Mouse (Mus musculus): Measurements from ENCODE around the gene Cdh13. TPM values are rescaled to one million over a fixed set of nuclear protein-coding genes. Genes with fewer than 3 reads are reported as not detected.

Cdh13 gene
- polyA plus RNA-seq, 1 experiment from 2014 or later = 18.5 TPM

DNA sequence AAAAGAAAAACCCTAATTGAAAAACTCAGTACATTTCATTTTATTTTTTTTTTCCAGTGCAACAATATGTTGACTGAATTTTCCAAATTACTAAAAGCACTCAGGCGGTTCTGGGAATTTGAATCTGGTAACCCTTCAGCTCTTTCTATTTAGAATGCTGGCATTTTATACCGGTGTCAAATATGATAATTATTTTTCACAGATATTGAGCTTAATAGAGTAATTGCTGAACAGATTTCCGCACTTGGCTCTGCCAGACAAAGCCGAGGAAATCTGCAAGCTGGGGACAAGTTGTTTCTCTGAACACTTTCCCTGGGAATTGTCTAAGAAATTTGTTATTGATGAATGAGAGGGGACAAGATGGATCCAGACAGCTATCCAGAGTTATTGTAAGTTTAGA lies 256.4 kb downstream of the Cdh13 start:
- ATAC-seq (ENCODE audit: low FRiP score, low TSS enrichment) = no peak
- no peak overlapping the region for H3K4me2 ChIP-seq (replicated peaks; ENCODE audit: low read depth)
- DNase-seq (ENCODE audit: low spot score) = no peak
- no peak overlapping the region for H3K4me3 ChIP-seq (ENCODE audit: low read depth, low read length)
- no peaks in the 10 kb centered on the region for H3K9me3 ChIP-seq (ENCODE audit: control insufficient read depth, low read length)
- H3K9ac ChIP-seq (ENCODE audit: low read length) = no peak overlapping the region
- no peaks in the 10 kb centered on the region for H3K27me3 ChIP-seq (ENCODE audit: control insufficient read depth, insufficient read depth, low read length)
- TF ChIP-seq EP300 (optimal IDR thresholded peaks at IDR 0.05) = no peak
- no peaks in the 10 kb centered on the region for H3K36me3 ChIP-seq (ENCODE audit: control insufficient read depth, insufficient read depth, low read length)
- no peaks in the 10 kb centered on the region for H3K4me1 ChIP-seq (replicated peaks; ENCODE audit: control insufficient read depth, insufficient read depth)
- WGBS = 80% methylated on average over 4 of the region's 4 CpGs
- no peak overlapping the region for H3K27ac ChIP-seq (replicated peaks)

DNA sequence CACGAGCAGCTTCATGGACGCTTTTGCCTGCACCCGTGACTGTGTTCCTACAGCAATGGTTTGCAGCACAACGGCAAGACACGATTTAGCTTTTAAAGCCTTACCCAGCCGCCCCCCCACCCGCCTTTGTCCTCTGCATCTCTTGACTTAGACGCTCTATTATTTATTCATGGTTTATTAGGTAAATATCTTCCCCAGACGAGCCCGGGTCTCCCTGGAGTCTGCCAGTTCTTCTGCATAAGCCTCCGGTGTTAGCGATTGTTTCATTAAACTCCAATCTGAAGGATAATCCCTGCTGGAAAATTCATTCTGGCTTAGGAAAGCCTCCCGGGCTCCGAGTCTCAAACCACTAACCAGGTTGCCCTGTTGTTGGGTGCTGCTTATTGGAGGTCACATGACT lies 268.9 kb downstream of the Cdh13 start:
- no peaks in the 10 kb centered on the region for H3K4me1 ChIP-seq (replicated peaks; ENCODE audit: control insufficient read depth, insufficient read depth)
- ATAC-seq (ENCODE audit: low FRiP score, low TSS enrichment) (no peak), DNase-seq (ENCODE audit: low spot score) (no peak)
- H3K4me3 ChIP-seq (ENCODE audit: low read depth, low read length) = no peak overlapping the region
- H3K9ac ChIP-seq (ENCODE audit: low read length) = no peak overlapping the region
- H3K36me3 ChIP-seq (ENCODE audit: control insufficient read depth, insufficient read depth, low read length) = no peaks in the 10 kb centered on the region
- H3K27ac ChIP-seq (replicated peaks) = no peak overlapping the region
- no peak for TF ChIP-seq CTCF (IDR thresholded peaks at IDR 0.05; ENCODE audit: low read depth)
- TF ChIP-seq EP300 (optimal IDR thresholded peaks at IDR 0.05) = no peak
- WGBS = 56% methylated on average over 14 of the region's 14 CpGs
- H3K27me3 ChIP-seq (ENCODE audit: control insufficient read depth, insufficient read depth, low read length) = no peaks in the 10 kb centered on the region
- no peaks in the 10 kb centered on the region for H3K9me3 ChIP-seq (ENCODE audit: control insufficient read depth, low read length)
- no peak overlapping the region for H3K4me2 ChIP-seq (replicated peaks; ENCODE audit: low read depth)

DNA sequence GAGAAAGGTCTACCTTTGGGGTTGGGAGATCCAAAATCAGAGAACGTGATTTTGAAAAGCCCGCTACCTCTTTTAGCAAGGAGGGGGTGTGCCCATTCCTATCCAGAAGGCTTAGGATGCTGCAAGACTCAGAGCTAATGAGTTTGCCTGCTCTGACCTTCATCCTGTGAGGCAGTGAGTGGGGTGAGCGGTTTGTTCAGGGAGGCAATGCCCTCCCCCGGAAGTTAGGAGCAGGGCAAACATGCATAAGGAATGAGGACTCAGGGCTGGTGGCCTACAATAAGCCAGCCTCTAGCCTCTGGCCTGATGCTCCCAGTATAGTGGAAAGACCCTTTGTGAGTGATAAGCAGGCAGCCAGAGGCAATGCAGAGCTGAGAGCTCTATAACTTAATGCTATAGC lies 269.3 kb downstream of the Cdh13 start:
- no peaks in the 10 kb centered on the region for H3K36me3 ChIP-seq (ENCODE audit: control insufficient read depth, insufficient read depth, low read length)
- no peaks in the 10 kb centered on the region for H3K9me3 ChIP-seq (ENCODE audit: control insufficient read depth, low read length)
- no peak overlapping the region for H3K9ac ChIP-seq (ENCODE audit: low read length)
- no peak overlapping the region for H3K27ac ChIP-seq (replicated peaks)
- no peak for TF ChIP-seq EP300 (optimal IDR thresholded peaks at IDR 0.05)
- TF ChIP-seq CTCF (IDR thresholded peaks at IDR 0.05; ENCODE audit: low read depth) = no peak
- H3K27me3 ChIP-seq (ENCODE audit: control insufficient read depth, insufficient read depth, low read length) = no peaks in the 10 kb centered on the region
- DNase-seq (ENCODE audit: low spot score) (no peak), ATAC-seq (ENCODE audit: low FRiP score, low TSS enrichment) (no peak)
- H3K4me3 ChIP-seq (ENCODE audit: low read depth, low read length) = no peak overlapping the region
- H3K4me2 ChIP-seq (replicated peaks; ENCODE audit: low read depth) = no peak overlapping the region
- WGBS = 82% methylated on average over 4 of the region's 4 CpGs
- no peaks in the 10 kb centered on the region for H3K4me1 ChIP-seq (replicated peaks; ENCODE audit: control insufficient read depth, insufficient read depth)

DNA sequence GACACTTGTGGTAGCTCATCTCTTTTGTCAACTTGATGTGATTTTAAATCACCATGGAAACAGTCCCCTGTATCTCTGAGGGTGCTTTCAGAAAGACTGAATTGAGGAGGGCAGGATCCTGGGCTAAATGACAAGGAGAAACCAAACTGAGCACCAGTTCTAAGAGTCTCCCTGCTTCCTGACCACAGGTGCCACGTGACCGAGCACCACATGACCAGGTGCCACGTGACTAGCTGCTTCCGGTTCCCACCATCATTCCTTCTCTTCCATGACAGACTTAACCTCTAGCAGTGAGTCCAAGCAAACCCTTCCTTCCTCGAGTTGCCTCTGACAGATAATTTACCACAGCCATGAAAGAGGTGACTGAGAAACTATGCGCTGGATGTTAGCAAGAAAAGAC lies 280.5 kb downstream of the Cdh13 start:
- Histone ChIP-seq H3K36me3 (ENCODE audit: control insufficient read depth, insufficient read depth, low read length) (no peaks in the 10 kb centered on the region), H3K4me3 (ENCODE audit: low read depth, low read length) (no peak overlapping the region), H3K27me3 (ENCODE audit: control insufficient read depth, insufficient read depth, low read length) (no peaks in the 10 kb centered on the region), H3K9ac (ENCODE audit: low read length) (no peak overlapping the region), H3K27ac (replicated peaks) (no peak overlapping the region), H3K9me3 (ENCODE audit: control insufficient read depth, low read length) (no peaks in the 10 kb centered on the region), H3K4me1 (replicated peaks; ENCODE audit: control insufficient read depth, insufficient read depth) (no peaks in the 10 kb centered on the region), H3K4me2 (replicated peaks; ENCODE audit: low read depth) (no peak overlapping the region)
- WGBS = 64% methylated on average over 6 of the region's 6 CpGs
- ATAC-seq (ENCODE audit: low FRiP score, low TSS enrichment) (no peak), DNase-seq (ENCODE audit: low spot score) (no peak)
- TF ChIP-seq CTCF (IDR thresholded peaks at IDR 0.05; ENCODE audit: low read depth) (no peak), EP300 (optimal IDR thresholded peaks at IDR 0.05) (no peak)

DNA sequence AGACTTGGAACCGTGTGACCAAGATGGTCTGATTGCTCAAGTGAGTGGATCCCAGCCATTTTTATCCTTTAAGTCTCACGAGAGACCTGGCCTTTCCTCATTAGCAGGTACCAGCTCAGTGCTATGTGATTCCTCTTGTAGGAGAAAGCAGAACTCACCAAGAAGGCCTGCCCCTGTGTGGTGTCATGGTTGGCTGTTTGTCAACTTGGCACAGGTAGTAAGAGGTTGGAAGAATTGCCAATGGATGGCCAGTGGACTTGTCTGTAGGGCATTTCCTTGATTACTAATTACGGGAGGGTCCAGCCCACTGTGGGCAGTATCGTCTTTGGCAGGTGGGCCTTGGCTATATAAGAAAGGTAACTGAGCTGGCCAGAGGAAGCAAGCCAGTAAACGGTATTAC lies 281.7 kb downstream of the Cdh13 start:
- no peak overlapping the region for H3K4me2 ChIP-seq (replicated peaks; ENCODE audit: low read depth)
- DNase-seq (ENCODE audit: low spot score) (no peak), ATAC-seq (ENCODE audit: low FRiP score, low TSS enrichment) (no peak)
- no peaks in the 10 kb centered on the region for H3K4me1 ChIP-seq (replicated peaks; ENCODE audit: control insufficient read depth, insufficient read depth)
- H3K4me3 ChIP-seq (ENCODE audit: low read depth, low read length) = no peak overlapping the region
- H3K9ac ChIP-seq (ENCODE audit: low read length) = no peak overlapping the region
- 87% methylated on average over 5 of the region's 5 CpGs for WGBS
- no peaks in the 10 kb centered on the region for H3K36me3 ChIP-seq (ENCODE audit: control insufficient read depth, insufficient read depth, low read length)
- no peaks in the 10 kb centered on the region for H3K9me3 ChIP-seq (ENCODE audit: control insufficient read depth, low read length)
- no peak for TF ChIP-seq CTCF (IDR thresholded peaks at IDR 0.05; ENCODE audit: low read depth)
- no peak for TF ChIP-seq EP300 (optimal IDR thresholded peaks at IDR 0.05)
- no peaks in the 10 kb centered on the region for H3K27me3 ChIP-seq (ENCODE audit: control insufficient read depth, insufficient read depth, low read length)
- no peak overlapping the region for H3K27ac ChIP-seq (replicated peaks)

DNA sequence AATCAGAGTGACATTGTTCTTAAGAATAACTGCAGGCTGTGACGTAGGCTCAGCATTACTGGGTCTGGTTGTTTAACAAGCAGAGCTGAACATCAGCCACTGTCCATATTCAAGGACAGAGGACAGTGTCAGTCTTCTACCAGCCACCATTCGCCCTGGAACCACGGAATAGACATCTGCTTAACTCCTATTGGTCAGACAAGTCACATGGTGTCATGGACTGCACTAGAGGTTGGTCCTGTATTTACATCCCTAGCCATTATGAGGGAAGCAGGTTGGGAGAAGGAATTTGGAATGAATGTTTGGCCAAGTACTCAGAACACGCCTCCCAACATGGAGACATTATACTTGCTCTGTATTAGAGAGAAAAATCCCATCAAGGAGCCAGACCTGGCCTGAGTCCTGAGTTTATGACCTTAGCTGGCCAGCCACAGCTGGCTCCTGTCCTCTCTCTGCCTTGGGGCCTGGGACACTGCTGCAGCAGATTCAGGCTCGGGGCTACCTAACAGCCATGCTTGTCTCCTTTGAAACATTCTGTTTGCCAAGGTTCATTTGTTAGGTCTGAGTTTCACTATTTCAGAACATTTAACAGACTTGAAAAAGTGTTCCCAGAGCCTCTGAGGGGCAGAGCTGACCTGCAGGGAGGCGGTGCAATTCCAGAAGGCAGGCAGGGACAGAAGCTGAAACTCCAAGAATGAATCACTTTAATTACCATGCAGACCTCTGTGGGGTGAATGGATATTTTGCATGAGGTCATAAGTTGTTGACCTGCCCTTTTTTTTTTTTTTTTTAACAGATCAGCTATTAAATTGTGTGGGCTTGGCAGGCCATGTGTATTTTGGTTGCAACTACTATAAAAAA lies 282.6 kb downstream of the Cdh13 start:
- no peak for DNase-seq (ENCODE audit: low spot score)
- no peak for TF ChIP-seq EP300 (optimal IDR thresholded peaks at IDR 0.05)
- no peak for TF ChIP-seq CTCF (IDR thresholded peaks at IDR 0.05; ENCODE audit: low read depth)
- H3K9me3 ChIP-seq (ENCODE audit: control insufficient read depth, low read length) = no peaks in the 10 kb centered on the region
- no peak overlapping the region for H3K4me2 ChIP-seq (replicated peaks; ENCODE audit: low read depth)
- no peaks in the 10 kb centered on the region for H3K27me3 ChIP-seq (ENCODE audit: control insufficient read depth, insufficient read depth, low read length)
- H3K27ac ChIP-seq (replicated peaks) = no peak overlapping the region
- 65% methylated on average over 6 of the region's 6 CpGs for WGBS
- no peaks in the 10 kb centered on the region for H3K36me3 ChIP-seq (ENCODE audit: control insufficient read depth, insufficient read depth, low read length)
- H3K4me1 ChIP-seq (replicated peaks; ENCODE audit: control insufficient read depth, insufficient read depth) = no peaks in the 10 kb centered on the region
- no peak overlapping the region for H3K4me3 ChIP-seq (ENCODE audit: low read depth, low read length)
- ATAC-seq (ENCODE audit: low FRiP score, low TSS enrichment) = no peak
- H3K9ac ChIP-seq (ENCODE audit: low read length) = no peak overlapping the region

All from stomach, postnatal 0 days (tissue).